Mouse (Mus musculus) adrenal gland, postnatal 14 days (tissue): ENCODE measurements around the gene Tmem30c. TPM values are rescaled to one million over a fixed set of nuclear protein-coding genes. Genes with fewer than 3 reads are reported as not detected.
A peak's percentile ranks its signal among the peaks of the same experiment; 100 is the strongest.

Experiments
- DNase-seq: peaks from one replicate; pipeline ENCODE4 v3.0.0; 2021; ENCODE audit warnings: mixed read lengths
- long read RNA-seq, 2 experiments: library from polyadenylated mRNA; stranded (forward); transcript quantifications; one replicate each; pipeline ENCODE4 v2.0.0; 2021
- total RNA-seq: library from RNA; stranded (reverse); gene quantifications from 2 replicates; pipeline ENCODE4 v1.2.3, GENCODE M21; 2021

Tmem30c gene
- not detected in 2 replicates for total RNA-seq
- long read RNA-seq, experiment 1, result 0 reads
- long read RNA-seq, experiment 2, partial matches to known transcripts, result 0 of 1 reads
- long read RNA-seq, experiment 2, other reads (novel, unspliced or antisense), result 1 of 1 reads

DNA sequence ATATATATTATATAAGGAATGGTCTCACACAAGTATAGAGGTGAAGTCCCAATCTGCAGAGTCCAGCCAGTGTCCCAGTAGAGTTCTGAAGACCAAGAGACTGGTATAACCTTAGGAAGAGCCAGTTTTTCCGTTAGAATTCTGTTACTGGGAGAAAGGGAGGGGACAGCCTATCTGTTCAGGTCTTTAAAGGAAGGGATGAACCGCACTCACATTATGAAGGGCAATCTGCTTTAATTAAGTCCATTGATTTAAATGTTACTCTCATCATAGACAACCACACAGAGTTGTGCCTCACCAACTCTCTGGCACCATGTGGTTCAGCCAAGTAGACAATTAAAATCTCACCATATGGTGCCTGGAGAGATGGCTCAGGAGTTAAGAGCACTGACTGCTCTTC, at the start of gene Tmem30c:
Gene Tmem30c (minus strand): TSS at position 101 of the 400 bp plus-strand sequence.
- DNase-seq, result no peak

DNA sequence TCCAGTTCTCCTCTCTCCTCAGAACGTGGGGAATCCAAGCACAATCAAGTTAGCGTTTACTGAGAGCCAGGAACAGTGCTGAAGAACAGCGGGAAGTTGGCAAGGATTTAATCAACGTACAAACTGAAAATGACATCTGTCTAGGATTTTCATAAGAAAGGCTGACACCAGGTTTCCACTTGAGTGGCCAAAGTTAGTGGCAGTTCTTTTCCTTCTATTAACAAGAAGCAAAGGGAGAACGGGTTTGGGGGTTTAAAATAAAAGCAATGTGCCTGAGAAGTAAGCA, 47.9 kb upstream of the Tmem30c start:
- no peak for DNase-seq

DNA sequence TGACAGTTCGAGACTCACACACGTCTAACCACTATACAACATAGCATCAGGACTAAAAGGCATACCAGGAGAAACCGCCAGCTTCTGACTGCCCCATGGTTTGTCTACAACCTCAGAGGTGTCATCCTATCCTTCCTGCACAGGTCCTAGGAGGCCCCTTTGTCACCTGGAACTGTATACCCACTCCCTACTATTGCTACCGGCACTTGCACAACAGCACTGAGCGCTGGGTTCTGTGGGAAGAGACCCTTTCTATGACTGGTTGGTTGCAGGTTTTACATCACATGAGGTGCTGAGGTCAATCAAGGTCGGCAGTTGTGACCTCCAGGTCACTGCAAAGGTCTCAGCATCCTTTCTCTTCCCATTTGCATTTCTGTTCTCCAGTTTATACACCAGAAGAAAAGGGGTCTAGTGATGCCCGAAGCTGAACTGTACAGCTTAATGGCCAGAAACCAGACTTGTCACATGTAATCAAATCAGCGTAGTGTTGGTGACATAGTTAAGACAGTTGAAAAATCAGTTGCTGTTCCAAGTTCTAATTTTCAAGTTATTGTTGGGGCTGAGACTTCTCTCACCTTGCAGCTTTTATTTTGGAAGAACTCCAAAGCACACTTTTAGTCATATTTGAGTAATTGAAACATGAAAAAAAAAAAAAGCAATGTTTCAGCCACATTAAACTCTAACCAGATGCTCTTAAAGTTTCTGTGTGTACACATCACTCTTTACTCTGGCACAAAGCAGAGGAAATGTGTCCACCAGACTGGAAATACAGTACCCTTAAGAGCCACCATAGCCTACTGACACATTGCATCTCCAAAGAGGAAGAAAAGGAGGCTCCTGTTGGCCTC, 47.3 kb upstream of the Tmem30c start:
- no peak for DNase-seq

DNA sequence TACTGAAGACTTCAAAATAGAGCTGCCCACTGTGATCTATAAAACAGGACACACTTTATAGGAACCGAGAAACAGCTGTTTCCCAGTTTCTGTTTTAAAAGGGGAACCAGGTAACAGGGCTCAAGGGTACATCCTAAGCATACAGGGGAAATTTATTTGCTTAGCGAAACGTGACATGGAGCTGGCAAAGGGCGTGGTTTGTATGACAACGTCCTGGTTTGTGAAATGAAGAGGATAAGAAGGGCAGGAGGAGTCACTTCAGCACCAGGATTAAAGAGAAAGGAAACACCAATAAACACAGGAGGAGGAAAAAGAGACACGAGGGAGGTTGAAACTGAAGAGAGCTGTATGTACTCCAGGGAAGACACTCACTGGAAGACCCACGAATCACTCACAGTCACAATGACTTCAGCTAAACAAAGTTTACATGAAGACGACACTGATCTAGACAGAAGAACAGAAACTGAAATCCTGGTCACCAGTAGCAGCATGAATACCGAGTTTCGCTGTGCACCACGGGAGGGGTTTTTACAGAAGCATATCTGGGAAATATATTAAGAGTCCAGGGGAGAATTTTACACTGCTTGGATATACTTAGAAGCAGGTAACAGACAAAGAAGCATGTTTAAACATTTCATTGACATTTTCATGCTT, 44.2 kb upstream of the Tmem30c start:
- peak; percentile 37 for DNase-seq

DNA sequence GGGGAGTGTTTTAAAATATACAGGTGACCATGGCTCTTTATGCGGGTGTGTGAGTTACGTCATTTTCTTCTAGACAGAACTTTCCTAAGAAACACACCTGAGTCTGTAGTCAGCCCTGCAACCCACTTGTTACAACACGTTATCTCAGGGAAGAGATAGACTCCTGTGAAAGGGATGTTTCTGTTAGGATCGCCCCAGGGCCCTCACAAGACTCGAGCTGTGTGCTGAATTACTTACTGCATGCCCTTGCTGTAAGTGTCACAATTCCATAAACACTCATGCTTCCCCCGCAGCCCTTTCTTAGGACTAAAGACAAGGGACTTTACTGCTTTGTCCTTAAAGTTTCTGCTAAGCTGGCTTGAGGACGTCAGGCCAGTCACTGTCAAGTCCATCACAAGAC, 39.6 kb upstream of the Tmem30c start:
- no peak for DNase-seq

DNA sequence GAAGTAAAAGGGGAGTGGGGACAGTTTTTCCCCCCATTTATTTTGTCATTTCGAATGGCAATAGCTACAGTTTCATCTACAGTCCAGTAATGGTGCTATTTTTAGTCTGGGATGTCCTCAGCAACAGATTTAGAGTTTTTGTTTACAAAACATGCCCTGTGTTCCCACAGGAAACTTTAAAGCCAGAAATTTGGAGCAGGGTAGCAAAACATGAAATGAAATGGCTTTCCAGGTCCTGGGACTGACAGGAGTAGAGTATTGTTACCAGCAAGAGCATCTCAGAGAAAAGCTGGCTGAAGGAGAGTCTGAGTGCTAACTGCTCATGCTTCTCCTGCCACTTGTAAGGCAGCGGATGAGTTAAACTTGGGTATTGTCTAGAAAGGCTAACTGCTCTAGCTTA, 37.4 kb upstream of the Tmem30c start:
- DNase-seq, result no peak

DNA sequence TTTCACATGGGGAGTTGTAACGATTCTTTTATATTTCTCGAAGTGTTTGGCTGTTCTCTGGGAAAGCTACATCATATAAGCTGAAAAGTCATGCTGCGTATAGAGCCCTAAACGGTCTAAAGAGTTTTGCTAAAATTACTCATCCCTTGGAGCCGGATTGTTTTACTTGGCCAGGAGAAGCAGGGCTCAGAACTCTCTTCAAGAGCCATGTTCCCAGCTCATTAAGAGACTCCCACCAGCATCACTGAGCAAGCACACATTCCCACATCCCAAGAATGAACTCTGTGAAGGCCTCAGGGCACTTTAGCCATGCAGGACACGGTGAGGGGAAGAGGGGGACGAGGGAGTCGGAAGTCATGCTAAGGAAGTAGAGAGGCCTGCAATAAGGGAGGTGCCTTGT, 36.4 kb upstream of the Tmem30c start:
- no peak for DNase-seq

DNA sequence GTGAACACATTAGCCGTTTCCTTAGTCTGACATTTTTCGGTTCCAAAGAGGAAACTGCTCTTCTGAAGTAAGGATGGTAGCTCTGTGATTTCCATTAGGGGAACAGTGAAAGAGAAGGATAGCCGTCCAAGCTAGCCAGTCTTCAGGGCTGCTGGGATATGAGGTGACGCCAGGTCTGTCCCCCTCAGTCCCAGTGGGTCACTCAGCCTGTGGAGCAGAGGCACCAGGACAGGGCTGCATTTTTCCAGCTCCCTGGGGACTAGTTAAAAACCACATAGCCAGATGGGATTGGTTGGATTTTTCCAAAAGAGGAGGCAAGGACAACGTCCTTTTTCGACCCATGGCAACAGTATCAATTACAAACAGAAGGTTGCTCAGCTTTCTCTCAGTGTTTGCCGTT, 34.3 kb upstream of the Tmem30c start:
- DNase-seq, result peak; percentile 38

DNA sequence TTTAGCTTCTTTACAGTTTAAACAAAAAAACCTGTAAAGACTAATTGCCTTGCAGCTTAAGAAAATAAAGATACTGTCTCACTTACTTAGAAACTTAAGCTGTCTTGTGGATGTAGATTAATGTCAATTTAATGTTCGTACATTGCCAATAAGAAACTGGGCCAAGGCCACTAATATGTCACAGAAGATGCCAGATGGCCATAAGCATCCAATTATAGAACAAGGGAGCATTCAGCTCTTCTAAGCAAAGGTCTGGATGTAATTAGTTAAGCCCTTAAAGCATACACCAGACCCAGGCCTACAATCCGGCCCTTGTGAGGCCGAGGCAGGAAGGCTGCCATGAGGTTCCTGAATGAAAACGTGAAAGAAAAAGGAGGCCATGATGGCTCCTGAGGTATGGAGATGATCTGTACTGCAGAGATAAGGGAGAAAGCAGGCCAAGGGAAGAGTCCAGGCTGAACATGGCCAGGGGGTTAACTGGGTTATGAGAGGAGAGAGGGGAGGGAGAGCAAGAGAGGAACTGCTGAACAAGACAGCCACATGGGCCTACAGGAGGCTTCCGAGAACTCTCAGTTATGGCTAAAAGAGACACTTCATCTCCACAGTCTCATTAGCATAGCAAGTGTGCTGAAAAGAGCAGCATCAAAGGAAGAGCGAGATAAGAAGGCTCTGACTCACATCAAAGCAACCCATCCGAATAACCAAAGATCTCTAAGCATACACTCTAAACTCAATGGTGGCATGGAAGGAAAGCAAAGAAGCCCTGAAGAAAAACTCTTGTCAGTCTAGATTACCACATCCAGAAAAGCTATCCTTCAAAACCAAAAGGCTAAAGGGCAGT, 26.8 kb upstream of the Tmem30c start:
- no peak for DNase-seq

DNA sequence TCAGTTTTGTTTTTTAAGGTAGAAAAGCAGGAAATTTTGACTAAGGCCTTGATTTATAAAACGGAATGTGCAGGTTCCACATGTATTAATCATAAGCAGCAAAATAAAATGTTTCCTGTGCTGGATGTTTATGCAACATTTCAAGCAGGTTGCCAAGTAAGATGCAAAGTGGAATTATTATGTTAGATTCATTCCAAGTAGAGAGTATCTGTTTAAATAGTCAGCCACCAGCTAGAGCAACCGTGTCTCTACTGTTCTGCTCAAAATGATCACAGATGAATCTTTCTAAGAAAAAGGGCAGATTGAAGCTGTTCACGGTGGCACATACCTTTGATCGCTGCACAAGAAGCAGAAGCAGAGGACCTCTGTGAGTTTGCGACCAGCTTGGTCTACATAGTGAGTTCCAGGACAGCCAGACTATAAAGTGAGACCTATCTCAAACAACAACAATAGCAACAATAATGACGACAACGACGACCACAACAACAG, 26.0 kb upstream of the Tmem30c start:
- no peak for DNase-seq

DNA sequence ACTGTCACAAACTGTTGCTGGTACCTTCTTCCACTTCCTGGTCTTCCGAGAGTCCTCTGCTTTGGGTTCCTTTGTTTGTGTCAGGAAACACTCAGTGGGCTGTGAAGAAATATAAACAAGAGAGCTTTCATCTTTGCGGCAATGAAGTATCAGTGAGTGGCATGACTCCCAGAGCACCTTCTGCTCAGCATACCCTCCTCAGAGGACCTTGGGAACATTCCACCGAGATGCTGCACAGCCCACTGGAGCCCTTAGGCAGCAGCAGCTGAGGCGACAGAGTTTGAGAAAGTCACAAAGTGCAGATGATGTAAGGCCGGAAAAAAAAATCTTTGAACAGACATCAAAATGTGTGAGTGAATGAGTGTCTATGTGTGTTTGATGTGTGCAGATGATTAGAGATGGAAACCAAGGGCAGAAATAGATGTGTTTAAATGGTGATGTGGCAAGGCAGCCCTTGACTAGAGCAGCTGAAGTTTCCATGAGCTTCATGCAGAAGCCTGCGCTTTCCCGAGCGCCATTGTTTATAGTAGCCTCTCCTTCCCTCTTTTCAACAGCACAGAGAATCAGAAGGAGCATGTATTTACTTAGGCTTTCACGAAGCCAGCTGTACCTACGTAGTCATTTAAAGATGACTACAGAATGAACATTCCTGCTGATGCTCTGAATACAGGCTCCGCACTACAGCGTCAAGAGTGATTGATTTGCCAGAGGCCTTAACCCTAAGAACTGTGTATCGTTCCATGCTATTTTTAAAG, 25.4 kb upstream of the Tmem30c start:
- DNase-seq, result no peak

DNA sequence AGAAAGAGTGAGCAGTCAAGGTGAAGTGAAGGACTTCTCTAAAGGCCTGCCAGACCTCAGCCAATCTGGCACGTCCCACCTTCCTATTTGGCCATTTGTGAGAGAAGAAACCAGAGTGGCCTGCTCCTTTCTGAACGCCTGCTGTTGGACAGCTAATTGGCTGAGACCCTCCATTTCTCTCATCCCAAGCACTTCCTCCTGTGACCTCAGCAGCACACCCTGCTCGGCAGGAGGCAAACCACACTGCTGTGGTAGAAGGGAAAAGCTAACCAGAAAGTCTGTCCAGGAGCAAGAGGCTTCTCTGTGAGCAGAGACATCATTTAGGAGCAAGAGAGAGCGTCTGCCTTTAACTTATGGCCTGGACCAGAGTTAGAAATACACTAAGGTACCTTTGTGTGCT, 24.5 kb upstream of the Tmem30c start:
- DNase-seq, result no peak

DNA sequence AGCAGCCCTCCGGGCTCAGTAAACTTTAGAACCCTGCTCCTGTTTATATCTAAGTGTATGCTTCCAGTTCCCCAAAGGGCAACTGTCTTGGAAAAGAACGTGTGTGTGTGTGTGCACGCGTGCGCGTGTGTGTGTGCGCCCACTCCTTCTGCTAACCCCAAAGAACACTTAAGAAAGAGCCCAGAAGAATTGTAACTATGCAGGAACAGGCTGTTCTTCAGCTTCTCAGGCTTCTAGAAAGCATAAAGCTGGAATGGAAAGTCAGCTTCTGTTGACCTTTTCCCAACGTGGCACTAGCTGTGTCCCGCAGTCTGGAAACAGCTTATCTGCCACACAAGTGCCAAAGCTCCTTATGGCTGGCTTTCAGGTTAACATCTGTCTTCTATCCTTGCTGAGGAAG, 22.4 kb upstream of the Tmem30c start:
- DNase-seq, result peak; percentile 20

DNA sequence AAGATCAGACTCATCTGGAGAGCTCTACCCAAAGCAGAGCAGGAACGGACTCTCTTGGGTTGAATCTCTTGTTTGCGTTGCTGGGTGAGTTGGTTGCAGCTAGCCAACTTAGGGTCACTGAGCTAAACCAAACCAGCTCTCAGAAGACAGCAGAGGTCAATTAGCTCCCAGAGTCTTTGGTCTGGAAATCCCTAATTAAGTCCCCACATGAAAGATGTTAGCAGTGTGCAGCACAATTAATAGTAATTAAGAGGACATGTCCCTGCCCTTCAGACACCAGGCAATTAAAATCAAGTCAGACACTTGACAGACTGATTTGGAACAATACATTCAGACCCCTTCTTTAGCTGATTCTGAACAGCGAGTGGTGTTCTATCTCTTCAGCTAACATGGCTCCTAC, 21.6 kb upstream of the Tmem30c start:
- DNase-seq, result no peak

DNA sequence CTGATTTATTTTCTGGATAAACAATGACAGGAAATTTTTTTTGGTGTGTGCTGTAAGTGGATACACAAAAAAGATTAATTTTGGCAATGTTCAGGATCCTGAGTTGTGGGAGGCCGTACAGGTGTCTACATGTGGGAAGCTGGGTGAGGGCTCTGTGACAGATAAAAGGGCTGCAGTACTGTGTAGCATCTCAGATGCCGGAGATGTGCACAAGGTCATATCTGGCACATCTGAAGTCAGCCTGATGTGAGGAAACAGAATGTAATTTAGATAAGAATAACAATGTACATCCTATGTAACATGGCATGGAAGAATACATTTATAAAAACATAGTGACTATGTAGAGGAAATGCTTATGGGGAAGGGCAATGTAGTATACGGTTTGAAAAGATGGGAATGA, 20.8 kb upstream of the Tmem30c start:
- DNase-seq, result no peak

DNA sequence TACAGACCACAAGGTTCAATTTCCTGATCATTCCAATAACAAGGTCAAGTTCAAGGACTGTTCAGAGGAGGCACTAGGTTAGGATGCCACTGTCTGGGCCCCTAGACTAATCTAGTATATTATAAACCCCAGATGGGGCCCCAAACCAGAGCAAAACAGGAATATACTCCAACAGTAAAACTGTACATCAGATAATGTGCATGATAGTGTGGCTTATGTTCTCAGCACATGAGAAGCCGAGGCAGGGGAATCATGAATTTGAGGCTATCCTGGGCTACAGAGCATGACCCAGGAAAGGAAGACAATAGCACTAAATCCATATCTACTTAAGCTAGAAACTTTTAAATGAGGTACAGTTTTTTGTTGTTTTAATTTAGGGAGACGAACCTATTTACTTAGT, 19.5 kb upstream of the Tmem30c start:
- no peak for DNase-seq

DNA sequence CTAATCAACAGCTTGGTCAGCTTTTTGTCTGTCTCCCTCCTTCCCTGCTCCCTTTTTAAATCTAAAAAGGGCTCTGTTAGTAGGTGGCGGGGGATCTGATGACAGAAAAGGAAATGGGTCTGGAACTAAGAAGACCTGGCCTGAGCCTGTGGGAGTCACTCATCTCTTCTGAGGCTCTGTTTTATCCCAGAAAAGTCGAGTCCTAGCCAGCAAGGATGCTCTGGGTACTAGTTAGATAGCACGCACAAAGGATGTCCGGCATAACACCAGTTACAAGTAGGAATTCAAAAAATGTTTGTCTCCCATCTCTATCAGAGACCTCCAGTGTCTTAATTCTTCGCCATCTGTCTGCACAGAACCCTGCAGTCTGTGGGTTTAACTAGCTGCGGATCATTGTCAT, 12.8 kb upstream of the Tmem30c start:
- DNase-seq, result no peak

DNA sequence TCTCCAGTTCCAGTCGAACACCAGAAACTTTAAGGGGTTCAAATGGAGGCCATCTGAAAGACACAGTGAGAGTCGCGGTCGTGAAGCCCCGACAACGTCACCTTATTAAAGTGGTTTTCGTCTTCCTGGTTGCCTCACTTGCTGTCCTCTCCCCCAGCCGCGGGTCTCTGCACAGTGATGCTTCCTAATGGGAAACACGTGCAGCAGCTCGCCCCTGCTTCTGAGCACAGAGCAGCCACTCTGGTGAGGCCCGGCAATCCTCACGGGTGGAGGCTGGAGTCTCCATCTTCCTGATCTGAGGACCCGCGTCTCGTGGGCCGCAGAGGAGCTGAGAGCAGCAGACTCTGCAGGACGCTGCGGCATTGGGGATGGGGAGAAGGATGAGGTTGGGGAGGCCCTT, 11.1 kb upstream of the Tmem30c start:
- DNase-seq, result no peak

DNA sequence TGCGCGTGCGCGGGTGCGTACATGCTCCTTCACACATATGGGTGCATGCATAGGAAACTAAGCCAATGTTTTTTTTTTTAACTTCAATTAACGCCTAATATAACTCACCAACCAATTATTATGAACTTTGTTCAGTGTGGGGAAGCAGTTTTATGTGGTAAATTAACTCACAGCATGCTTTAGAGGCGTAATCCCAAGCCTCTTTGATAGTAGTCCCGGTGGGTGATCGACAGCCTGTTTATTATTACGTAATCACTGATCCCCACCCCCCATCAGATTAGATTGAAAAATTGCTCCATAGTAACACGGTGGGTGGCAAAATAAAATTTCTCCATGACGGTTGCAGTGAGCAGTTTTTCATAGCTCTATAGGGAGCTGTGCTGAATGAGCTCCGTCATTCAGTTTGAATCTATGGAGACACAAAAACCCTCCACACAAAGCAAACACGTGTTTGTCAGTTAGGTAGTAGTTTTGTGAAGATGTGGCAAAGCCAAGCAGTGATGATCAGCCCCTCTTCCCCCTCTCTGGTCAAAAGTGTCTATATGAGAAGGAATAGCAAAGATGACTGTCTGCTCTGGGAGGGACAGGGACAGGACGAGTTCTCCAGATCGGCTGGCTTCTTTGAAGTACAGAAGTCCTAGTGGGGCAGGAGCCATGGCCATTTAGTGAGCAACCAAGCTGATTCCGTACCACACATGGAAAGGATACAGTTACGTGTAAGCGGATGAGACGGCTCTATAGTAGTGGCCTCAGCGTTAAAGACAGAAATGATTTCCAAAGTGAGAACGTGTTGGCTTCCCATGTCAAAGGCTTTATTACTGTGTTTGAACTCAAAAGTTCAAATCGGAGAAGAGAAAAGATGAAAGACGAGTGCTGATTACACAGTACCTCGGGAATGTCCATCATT, 10.4 kb upstream of the Tmem30c start:
- no peak for DNase-seq

DNA sequence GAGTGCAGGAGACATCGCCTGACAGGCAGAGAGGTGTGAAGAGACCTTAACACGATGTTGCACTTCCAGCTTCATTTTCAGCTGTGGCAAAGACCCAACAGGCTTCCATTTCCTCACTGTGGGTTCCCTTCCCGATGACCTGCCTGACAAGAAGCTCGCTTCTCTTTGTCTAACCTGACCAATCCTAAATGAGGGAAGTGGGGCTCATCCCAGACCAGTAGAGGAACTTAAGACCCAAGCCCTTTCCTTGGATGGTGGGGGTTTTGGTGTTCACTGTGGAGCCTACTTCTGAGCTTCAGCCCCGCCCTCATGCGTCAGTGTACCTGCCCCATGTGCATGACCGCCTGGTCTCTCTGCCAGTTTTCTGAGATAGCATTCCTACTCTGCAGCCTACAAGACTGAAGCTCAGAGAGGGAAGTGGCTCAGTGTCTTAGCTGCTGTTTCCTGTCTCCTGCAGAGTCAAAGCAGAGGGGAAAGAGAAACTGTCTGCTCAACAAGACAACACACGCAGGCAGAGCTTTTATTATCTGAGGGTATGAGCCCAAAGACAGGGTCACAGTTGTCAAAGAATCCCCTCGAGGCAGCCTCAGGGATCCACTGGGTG, 8.9 kb upstream of the Tmem30c start:
- DNase-seq, result no peak
